Mouse (Mus musculus) olfactory bulb, adult 2 months (tissue): Measurements from ENCODE around the gene Lhfp.

ENCODE experiments used
- CTCF ChIP-seq: fragments of 200-500 bp; IDR thresholded peaks from 2 replicates; pipeline ENCODE4 v1.5.1; 2012; ENCODE audit warnings: low read depth, mild to moderate bottlenecking, low read length, moderate library complexity; ENCODE audit not compliant: insufficient read depth
- POLR2A ChIP-seq: fragments of 200-500 bp; IDR thresholded peaks from 2 replicates; pipeline ENCODE4 v1.6.1; 2012; ENCODE audit warnings: mild to moderate bottlenecking, low read depth, low read length, moderate library complexity; ENCODE audit not compliant: insufficient read depth

DNA sequence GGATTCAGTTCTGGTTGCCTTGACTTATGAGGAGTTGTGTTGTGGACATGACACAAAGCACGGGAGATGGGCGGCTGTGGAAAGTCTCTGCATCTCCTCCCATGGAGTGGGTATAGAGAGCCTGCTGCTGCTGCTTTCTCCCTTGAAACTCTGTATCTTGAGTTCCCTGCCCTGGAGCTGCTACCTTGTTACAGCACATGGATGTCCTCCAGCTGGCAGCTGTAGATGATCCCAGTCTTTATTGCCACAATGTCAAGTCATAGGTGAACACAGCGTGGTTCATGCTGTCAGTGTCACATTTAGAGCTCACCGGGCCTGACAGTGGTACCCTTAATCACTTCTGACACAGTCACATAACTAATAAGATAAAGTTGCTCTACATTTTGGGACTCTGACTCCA is 251.7 kb downstream of the Lhfp start:
- TF ChIP-seq CTCF (no peak), POLR2A (no peak)
